Mouse (Mus musculus): ENCODE results near the gene Cplx2. TPM values are rescaled to one million over a fixed set of nuclear protein-coding genes. Genes with fewer than 3 reads are reported as not detected.

Gene Cplx2
- 9.9 and 15.3 TPM in 2 replicates for polyA plus RNA-seq (2016; fragmentation: Nextera tagmentation; extraction: Ambion mirVana)

DNA sequence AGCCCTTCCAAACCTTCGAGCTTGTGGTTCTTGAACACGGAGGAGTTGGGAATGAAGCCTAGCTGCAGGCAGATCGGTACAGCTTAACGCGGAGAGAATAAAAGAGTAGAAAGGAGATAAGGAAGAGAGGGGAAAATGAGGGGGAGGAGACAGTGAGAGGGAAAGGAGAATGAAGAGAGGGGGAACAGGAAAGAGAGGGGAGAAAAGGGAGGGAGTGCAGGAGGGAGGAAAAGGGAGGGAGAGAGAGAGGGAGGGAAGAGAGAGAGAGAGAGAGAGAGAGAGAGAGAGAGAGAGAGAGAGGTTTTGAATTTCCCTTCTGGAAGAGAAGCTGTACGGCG lies at the start of gene Cplx2:
Gene Cplx2, plus strand, starts transcription at position 301 of the 338 bp plus-strand sequence.
- WGBS = 2% methylated on average over 6 of the region's 7 CpGs
- peak within 1 kb of the TSS; percentile 58 for H3K4me3 ChIP-seq
- no peaks in the 10 kb centered on the region for H3K9me3 ChIP-seq (replicated peaks)
- peak within 1 kb of the TSS; percentile 79 for H3K27ac ChIP-seq (replicated peaks)
- DNase-seq (ENCODE audit: low spot score) = no peak
- H3K27me3 ChIP-seq (ENCODE audit: low read depth, poor library complexity, severe bottlenecking) = peaks cover 61% of the 10 kb centered on the region
- peaks cover 61% of the 10 kb centered on the region for H3K4me1 ChIP-seq
- no peaks in the 10 kb centered on the region for H3K36me3 ChIP-seq

DNA sequence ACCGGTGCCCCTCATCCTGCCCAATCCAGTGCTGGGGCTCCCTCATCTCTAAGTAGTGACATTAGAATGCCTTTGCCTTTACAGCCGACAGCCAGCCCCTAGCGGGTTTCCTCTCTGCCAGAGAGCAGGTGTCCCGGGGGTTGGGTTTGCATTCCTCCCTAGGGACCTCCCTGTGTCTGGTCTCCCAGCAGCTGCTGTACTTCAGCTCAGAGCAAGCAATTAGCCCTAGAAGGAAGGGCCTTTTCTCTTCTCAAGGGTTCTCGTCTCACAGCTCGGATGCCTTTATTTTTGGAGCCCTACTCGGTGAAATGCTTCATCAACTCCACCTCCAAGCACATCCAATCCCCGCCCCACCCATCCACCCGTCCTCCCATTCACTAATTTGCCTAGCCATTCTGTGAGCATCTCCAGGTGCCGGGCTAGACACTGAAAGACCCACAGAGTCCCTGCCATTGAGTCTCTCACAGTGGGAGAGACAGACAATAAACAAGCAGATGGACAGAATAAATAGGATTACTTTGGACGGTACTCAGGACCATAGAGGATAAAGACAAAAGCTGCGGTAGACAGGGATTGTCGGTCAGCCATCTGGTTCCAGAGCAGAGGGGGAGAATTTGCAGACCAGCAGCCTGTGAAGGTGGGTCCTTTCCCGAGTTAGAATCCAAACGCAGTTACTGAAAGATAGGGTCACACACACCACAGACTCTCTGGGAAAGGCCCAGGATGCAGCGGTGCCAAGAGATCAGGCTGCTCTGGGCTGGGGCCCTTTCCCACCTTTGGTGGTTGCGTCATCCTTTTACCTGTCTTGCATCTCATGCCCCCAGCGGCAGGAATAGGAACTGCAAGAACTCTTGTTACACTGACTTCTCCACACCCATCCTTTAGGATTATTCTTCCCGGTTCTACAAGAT lies 48.5 kb upstream of the Cplx2 start:
- Histone ChIP-seq H3K27me3 (ENCODE audit: low read depth, poor library complexity, severe bottlenecking) (peaks cover 14% of the 10 kb centered on the region; the same call in 1 of the 2 replicates), H3K4me3 (no peak overlapping the region), H3K36me3 (no peaks in the 10 kb centered on the region), H3K27ac (replicated peaks) (peak overlapping the region; percentile 74), H3K9me3 (replicated peaks) (no peaks in the 10 kb centered on the region), H3K4me1 (peaks cover 62% of the 10 kb centered on the region)
- DNase-seq (ENCODE audit: low spot score) = peak; percentile 65
- WGBS = 20% methylated on average over 19 of the region's 19 CpGs

DNA sequence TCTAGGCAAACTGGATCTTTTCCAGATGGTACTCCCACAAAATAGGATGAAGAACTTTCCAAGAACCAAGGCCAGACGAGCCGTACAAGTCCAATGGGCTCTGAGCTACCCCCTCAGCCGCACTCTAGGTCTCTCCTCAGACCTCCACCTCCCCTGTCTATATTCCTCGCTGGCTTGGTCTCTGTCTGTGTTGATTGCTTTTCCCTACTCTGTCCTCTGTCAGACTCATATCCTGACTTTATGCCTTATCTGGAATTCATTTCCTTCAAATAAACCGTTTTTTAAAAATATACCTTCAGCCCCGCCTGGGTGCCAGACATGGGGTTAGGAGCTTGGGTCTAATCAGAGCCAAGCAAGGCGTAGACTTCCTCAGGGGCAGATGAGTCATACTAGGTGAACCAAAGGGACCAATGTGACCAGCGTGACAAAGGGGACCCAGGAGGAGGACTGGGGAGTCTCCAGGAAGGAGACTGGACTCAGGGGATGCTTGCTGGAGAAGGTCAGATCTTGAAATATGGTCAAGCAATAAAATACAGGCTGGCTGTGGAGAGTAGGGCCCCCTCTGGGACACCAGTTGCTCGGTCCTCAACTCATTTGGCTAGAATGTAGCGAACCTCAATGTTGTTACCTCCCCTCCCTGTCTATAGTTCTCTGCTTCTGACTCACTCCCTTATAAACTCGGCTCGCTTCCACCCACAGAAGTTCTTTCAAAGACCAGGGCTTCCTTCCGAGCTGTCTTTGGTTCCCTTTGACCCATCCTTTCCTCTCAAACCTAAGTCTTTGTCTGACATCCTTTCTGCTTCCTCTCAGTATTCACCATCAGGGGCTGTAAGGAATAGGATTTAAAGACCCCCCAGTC lies 47.6 kb upstream of the Cplx2 start:
- H3K4me1 ChIP-seq = peaks cover 71% of the 10 kb centered on the region
- no peaks in the 10 kb centered on the region for H3K9me3 ChIP-seq (replicated peaks)
- H3K27me3 ChIP-seq (ENCODE audit: low read depth, poor library complexity, severe bottlenecking) = peaks cover 14% of the 10 kb centered on the region; the same call in 1 of the 2 replicates
- peak overlapping the region; percentile 74 for H3K27ac ChIP-seq (replicated peaks)
- no peak for DNase-seq (ENCODE audit: low spot score)
- H3K36me3 ChIP-seq = no peaks in the 10 kb centered on the region
- 73% methylated on average over 13 of the region's 13 CpGs for WGBS
- H3K4me3 ChIP-seq = no peak overlapping the region

- DNase-seq (ENCODE audit: low spot score) = no peak
- H3K27ac ChIP-seq (replicated peaks) = peak overlapping the region; percentile 74
Observed at GRCm38 (mm10) chr13:54324178-54324577, 47.0 kb upstream of the Cplx2 start.

GRCm38 (mm10) chr13:54325814-54326213 lies 45.3 kb upstream of the Cplx2 start:
- H3K4me3 ChIP-seq = no peak overlapping the region
- H3K27me3 ChIP-seq (ENCODE audit: low read depth, poor library complexity, severe bottlenecking) = peaks cover 14% of the 10 kb centered on the region; the same call in 1 of the 2 replicates
- no peaks in the 10 kb centered on the region for H3K9me3 ChIP-seq (replicated peaks)
- no peak for DNase-seq (ENCODE audit: low spot score)
- H3K27ac ChIP-seq (replicated peaks) = peak overlapping the region; percentile 84
- WGBS = 57% methylated on average over 7 of the region's 7 CpGs
- H3K36me3 ChIP-seq = no peaks in the 10 kb centered on the region
- H3K4me1 ChIP-seq = peaks cover 85% of the 10 kb centered on the region

More at GRCm38 (mm10) chr13:54324178-54324577, 47.0 kb upstream of the Cplx2 start:
- peaks cover 77% of the 10 kb centered on the region for H3K4me1 ChIP-seq
- WGBS = 51% methylated on average over 2 of the region's 2 CpGs
- H3K36me3 ChIP-seq = no peaks in the 10 kb centered on the region
- no peaks in the 10 kb centered on the region for H3K9me3 ChIP-seq (replicated peaks)
- H3K27me3 ChIP-seq (ENCODE audit: low read depth, poor library complexity, severe bottlenecking) = peaks cover 14% of the 10 kb centered on the region; the same call in 1 of the 2 replicates
- H3K4me3 ChIP-seq = no peak overlapping the region

DNA sequence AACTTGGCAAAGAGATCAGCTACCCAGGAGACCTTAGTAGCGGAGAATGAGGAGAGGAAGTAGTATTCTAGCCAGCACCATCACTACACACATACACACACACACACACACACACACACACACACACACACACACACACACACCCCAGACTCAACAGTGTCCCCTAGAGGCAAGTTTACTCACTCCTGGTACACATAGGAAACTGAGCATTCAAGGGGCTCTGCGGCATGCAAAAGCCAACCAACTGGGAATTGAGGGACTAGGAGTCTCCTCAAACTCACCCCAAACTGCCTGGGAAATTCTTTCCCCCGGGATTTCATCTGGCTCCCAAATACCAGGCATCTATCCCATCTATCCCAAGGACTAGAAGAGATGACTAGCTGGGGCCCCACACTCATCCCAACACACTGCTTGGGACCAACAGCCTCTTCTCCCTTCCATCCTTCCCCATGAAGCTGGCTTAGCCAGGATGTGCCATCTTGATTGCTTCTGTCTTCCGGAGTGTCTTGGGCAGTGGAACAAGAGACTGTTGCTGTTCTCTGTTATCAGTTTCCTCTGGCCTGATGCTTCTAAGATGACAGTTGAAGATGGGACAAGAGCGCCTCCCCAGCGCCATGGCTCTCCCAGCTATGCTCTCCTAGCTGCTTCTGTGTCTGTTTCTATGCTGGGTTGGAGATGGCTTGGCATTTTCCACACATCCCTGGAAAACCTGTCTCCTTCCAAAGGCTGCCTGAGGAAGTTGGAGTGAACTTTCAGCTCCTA lies 44.3 kb upstream of the Cplx2 start:
- Histone ChIP-seq H3K36me3 (no peaks in the 10 kb centered on the region), H3K9me3 (replicated peaks) (no peaks in the 10 kb centered on the region), H3K27ac (replicated peaks) (peak overlapping the region; percentile 84), H3K4me1 (peaks cover 96% of the 10 kb centered on the region), H3K4me3 (no peak overlapping the region), H3K27me3 (ENCODE audit: low read depth, poor library complexity, severe bottlenecking) (peaks cover 14% of the 10 kb centered on the region; the same call in 1 of the 2 replicates)
- WGBS = 90% methylated on average over 6 of the region's 6 CpGs
- DNase-seq (ENCODE audit: low spot score) = no peak

- H3K27me3 ChIP-seq (ENCODE audit: low read depth, poor library complexity, severe bottlenecking) = peaks cover 14% of the 10 kb centered on the region; the same call in 1 of the 2 replicates
- H3K9me3 ChIP-seq (replicated peaks) = no peaks in the 10 kb centered on the region
- WGBS = 82% methylated on average over 1 of the region's 1 CpGs
- DNase-seq (ENCODE audit: low spot score) = no peak
- peak overlapping the region; percentile 84 for H3K27ac ChIP-seq (replicated peaks)
- H3K4me1 ChIP-seq = peaks cover 98% of the 10 kb centered on the region
- no peak overlapping the region for H3K4me3 ChIP-seq
- H3K36me3 ChIP-seq = no peaks in the 10 kb centered on the region
Observed at GRCm38 (mm10) chr13:54328029-54328428, 43.1 kb upstream of the Cplx2 start.

GRCm38 (mm10) chr13:54328954-54329490 lies 42.1 kb upstream of the Cplx2 start:
- H3K9me3 ChIP-seq (replicated peaks) = no peaks in the 10 kb centered on the region
- 17% methylated on average over 8 of the region's 8 CpGs for WGBS
- peak overlapping the region; percentile 84 for H3K27ac ChIP-seq (replicated peaks)
- H3K4me1 ChIP-seq = peaks cover 93% of the 10 kb centered on the region
- no peaks in the 10 kb centered on the region for H3K36me3 ChIP-seq
- peak; percentile 60 for DNase-seq (ENCODE audit: low spot score)
- H3K27me3 ChIP-seq (ENCODE audit: low read depth, poor library complexity, severe bottlenecking) = peaks cover 24% of the 10 kb centered on the region; the same call in 1 of the 2 replicates
- H3K4me3 ChIP-seq = peak overlapping the region; percentile 14; the same call in 1 of the 2 replicates

- WGBS = 61% methylated on average over 22 of the region's 22 CpGs
Observed at GRCm38 (mm10) chr13:54331825-54332675, 39.1 kb upstream of the Cplx2 start.

DNA sequence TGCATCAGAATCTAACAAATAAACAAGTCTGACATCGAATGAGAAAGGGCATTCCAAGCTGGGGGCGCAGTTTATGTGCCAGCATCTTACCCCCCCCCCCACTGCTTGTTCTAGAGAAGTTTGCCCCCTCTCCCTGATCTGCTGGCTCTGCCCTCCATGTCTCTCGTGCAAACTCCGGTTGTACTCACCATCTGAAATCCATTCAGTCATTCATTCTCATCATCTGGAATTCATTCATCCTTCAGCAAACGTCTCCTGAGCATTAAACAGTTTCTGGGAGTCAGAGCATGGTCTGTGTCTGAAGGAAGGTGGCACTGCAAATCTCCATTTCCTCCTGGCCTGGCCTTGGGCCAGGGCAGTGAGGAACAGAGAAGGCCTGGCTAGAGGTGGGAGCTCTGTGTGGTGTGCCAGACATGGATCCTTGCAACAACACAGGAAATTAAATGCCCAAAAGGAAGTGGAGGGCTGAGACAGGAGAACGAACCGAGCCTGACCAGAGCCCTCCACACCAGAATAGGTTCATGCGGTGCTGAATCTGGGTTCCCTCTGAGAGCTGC lies 38.1 kb upstream of the Cplx2 start:
- DNase-seq (ENCODE audit: low spot score) = no peak
- H3K9me3 ChIP-seq (replicated peaks) = no peaks in the 10 kb centered on the region
- H3K36me3 ChIP-seq = no peaks in the 10 kb centered on the region
- peak overlapping the region; percentile 70 for H3K27ac ChIP-seq (replicated peaks)
- H3K4me1 ChIP-seq = peaks cover 59% of the 10 kb centered on the region
- WGBS = 78% methylated on average over 8 of the region's 8 CpGs
- no peak overlapping the region for H3K4me3 ChIP-seq
- peaks cover 10% of the 10 kb centered on the region; the same call in 1 of the 2 replicates for H3K27me3 ChIP-seq (ENCODE audit: low read depth, poor library complexity, severe bottlenecking)

More at GRCm38 (mm10) chr13:54331825-54332675, 39.1 kb upstream of the Cplx2 start:
- H3K4me3 ChIP-seq = no peak overlapping the region
- H3K9me3 ChIP-seq (replicated peaks) = no peaks in the 10 kb centered on the region
- DNase-seq (ENCODE audit: low spot score) = peak; percentile 87
- peaks cover 68% of the 10 kb centered on the region for H3K4me1 ChIP-seq
- peak overlapping the region; percentile 70 for H3K27ac ChIP-seq (replicated peaks)
- H3K36me3 ChIP-seq = no peaks in the 10 kb centered on the region
- peaks cover 12% of the 10 kb centered on the region; the same call in 1 of the 2 replicates for H3K27me3 ChIP-seq (ENCODE audit: low read depth, poor library complexity, severe bottlenecking)

DNA sequence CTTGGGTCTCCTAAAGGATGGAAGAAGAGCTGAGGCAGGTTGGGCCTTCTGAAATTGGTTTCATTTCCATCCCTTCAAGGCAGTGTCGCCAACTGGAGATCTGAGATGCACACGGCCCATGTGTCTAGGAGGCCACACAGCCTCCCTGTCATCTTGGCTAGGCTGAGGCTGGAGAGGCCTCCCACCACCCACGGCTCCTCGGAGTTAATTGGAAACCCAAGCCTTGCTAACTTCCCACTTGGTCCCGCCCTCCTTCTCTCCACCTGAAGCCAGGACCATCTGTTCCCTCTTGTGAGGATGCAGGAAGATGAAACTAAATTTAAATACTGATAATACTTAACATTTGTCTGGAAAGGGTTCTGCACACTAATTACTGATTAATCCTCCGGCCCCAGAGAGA lies 34.1 kb upstream of the Cplx2 start:
- Histone ChIP-seq H3K27me3 (ENCODE audit: low read depth, poor library complexity, severe bottlenecking) (peaks cover 10% of the 10 kb centered on the region; the same call in 1 of the 2 replicates), H3K4me3 (no peak overlapping the region), H3K9me3 (replicated peaks) (no peaks in the 10 kb centered on the region), H3K36me3 (no peaks in the 10 kb centered on the region), H3K27ac (replicated peaks) (no peak overlapping the region; the same call in 1 of the 2 replicates), H3K4me1 (peaks cover 21% of the 10 kb centered on the region)
- no peak for DNase-seq (ENCODE audit: low spot score)
- 83% methylated on average over 6 of the region's 6 CpGs for WGBS

Data from midbrain, embryonic 10.5 days (tissue).